Comparison of ENCODE assay signal across 8 mouse cellular contexts in genomic region chr11:60175371-60176181, GRCm38 (mm10). TPM values are rescaled to one million over a fixed set of nuclear protein-coding genes. Genes with fewer than 3 reads are reported as not detected.
DNase-seq lines count a peak whose midpoint lies in the region; ATAC-seq and TF ChIP-seq lines count a peak whose summit lies in the region.

No protein-coding gene starts in this region.

- peak overlapping the region; percentile 81 for H3K27ac ChIP-seq in heart, adult 2 months
- peak overlapping the region; percentile 94 for H3K27ac ChIP-seq in limb, embryonic 10.5 days
- peak overlapping the region; percentile 90 for H3K27ac ChIP-seq in midbrain, embryonic 11.5 days (ENCODE audit: low read depth, low read length)

- WGBS in heart, adult 2 months = 1% methylated on average over 66 of the region's 66 CpGs
- WGBS in limb, embryonic 10.5 days = under 1% methylated on average over 66 of the region's 66 CpGs
- WGBS in midbrain, embryonic 11.5 days = under 1% methylated on average over 61 of the region's 66 CpGs

- TF ChIP-seq CTCF in heart, adult 2 months (IDR thresholded peaks at IDR 0.05) = no peak

- H3K79me2 ChIP-seq in heart, adult 2 months (replicated peaks; ENCODE audit: control insufficient read depth, insufficient read depth, low read length) = 0 out of 2 replicates have a peak, but pooled peaks cover 1% of the 10 kb centered on the region

- intact Hi-C loops in heart, adult 2 months (cut with DNase I) = loop anchor here (1.0 to 2.0 kb wide), 2 partner anchors 59 to 71 kb away; no protein-coding TSS in a partner anchor

- TF ChIP-seq EP300 in heart, adult 2 months (IDR thresholded peaks at IDR 0.05; ENCODE audit: insufficient read depth, low read depth, low read length) = no peak

- peak overlapping the region; percentile 99 for H3K4me2 ChIP-seq in midbrain, embryonic 11.5 days

- peak overlapping the region; percentile 94 for H3K9ac ChIP-seq in heart, adult 2 months (ENCODE audit: low read depth, low read length)
- peak overlapping the region; percentile 63 for H3K9ac ChIP-seq in midbrain, embryonic 11.5 days (ENCODE audit: low read length)

- peak; percentile 72 for DNase-seq in ovary, adult 18-20 months (ENCODE audit: low spot score)
- DNase-seq in ovary, postnatal 10 days (ENCODE audit: low spot score) = no peak
- peak; percentile 75 for DNase-seq in embryo, embryonic 9.5 days (ENCODE audit: extremely low spot score)
- peak; percentile 78 to 85 for DNase-seq in heart, adult 2 months
- peak; percentile 56 for DNase-seq in kidney, adult 11 months
- DNase-seq in limb, embryonic 10.5 days (ENCODE audit: low spot score) = peak; percentile 75
- peak; percentile 97 for DNase-seq in midbrain, embryonic 11.5 days (ENCODE audit: low spot score, missing footprints)
- peak; percentile 47 to 61 for DNase-seq in spleen, postnatal 10 days (ENCODE audit: low spot score in 2 of 2)

- no peak for TF ChIP-seq POLR2A in heart, adult 2 months (IDR thresholded peaks at IDR 0.05; ENCODE audit: insufficient read depth, low read depth, low read length)

- no peaks in the 10 kb centered on the region for H3K9me3 ChIP-seq in limb, embryonic 10.5 days (replicated peaks)
- no peaks in the 10 kb centered on the region for H3K9me3 ChIP-seq in midbrain, embryonic 11.5 days (ENCODE audit: control insufficient read depth, low read length)

- ATAC-seq in midbrain, embryonic 11.5 days (ENCODE audit: low FRiP score) = peak; percentile 67

- no peaks in the 10 kb centered on the region; the same call in 1 of the 2 replicates for H3K36me3 ChIP-seq in heart, adult 2 months (ENCODE audit: control insufficient read depth, insufficient read depth, low read length)
- peaks cover 49% of the 10 kb centered on the region for H3K36me3 ChIP-seq in limb, embryonic 10.5 days
- no peaks in the 10 kb centered on the region for H3K36me3 ChIP-seq in midbrain, embryonic 11.5 days (ENCODE audit: control insufficient read depth, insufficient read depth, low read length)

- H3K4me3 ChIP-seq in heart, adult 2 months = peak overlapping the region; percentile 88
- H3K4me3 ChIP-seq in limb, embryonic 10.5 days = peak overlapping the region; percentile 77
- peak overlapping the region; percentile 52 for H3K4me3 ChIP-seq in midbrain, embryonic 11.5 days (ENCODE audit: low read depth, low read length)

- H3K27me3 ChIP-seq in heart, adult 2 months (ENCODE audit: control insufficient read depth, insufficient read depth, low read length) = no peaks in the 10 kb centered on the region
- H3K27me3 ChIP-seq in limb, embryonic 10.5 days (ENCODE audit: low read depth, poor library complexity, severe bottlenecking) = no peaks in the 10 kb centered on the region
- H3K27me3 ChIP-seq in midbrain, embryonic 11.5 days (ENCODE audit: control insufficient read depth, insufficient read depth, low read length) = 0 out of 2 replicates have a peak, but pooled peaks cover 2% of the 10 kb centered on the region

- peaks cover 23% of the 10 kb centered on the region for H3K4me1 ChIP-seq in heart, adult 2 months (ENCODE audit: control insufficient read depth, insufficient read depth, low read length)
- H3K4me1 ChIP-seq in limb, embryonic 10.5 days = peaks cover 94% of the 10 kb centered on the region
- H3K4me1 ChIP-seq in midbrain, embryonic 11.5 days (ENCODE audit: control insufficient read depth, insufficient read depth, low read length) = peaks cover 36% of the 10 kb centered on the region

RNA-seq across cellular contexts. Expression of gene Srebf1, which starts 46.8 kb away (rescaled TPM):
- 10 to 100 TPM; 25.3 to 35.4 TPM for total RNA-seq in heart, adult 2 months (2021)
- 42.6 and 54.0 TPM in 2 replicates for polyA plus RNA-seq in heart, adult 2 months (2012; rRNA removed)
- 56.2 and 56.6 TPM in 2 replicates for polyA plus RNA-seq in limb, embryonic 10.5 days (2016; fragmentation: Nextera tagmentation; extraction: Ambion mirVana)
- 38.3 and 41.1 TPM in 2 replicates for polyA plus RNA-seq in midbrain, embryonic 11.5 days (2014; fragmentation: Nextera tagmentation; extraction: Ambion mirVana)
